Mouse (Mus musculus): ENCODE results near the gene Zzz3.

The Zzz3 gene

GRCm38 (mm10) chr3:152497084-152497483 is 101.8 kb downstream of the Zzz3 start:
- DNase-seq (ENCODE audit: low spot score in 2 of 2): no peak

- DNase-seq (ENCODE audit: low spot score in 2 of 2): no peak
Measured at GRCm38 (mm10) chr3:152497842-152498241, 102.6 kb downstream of the Zzz3 start.

- DNase-seq (ENCODE audit: low spot score in 2 of 2): no peak
Measured at GRCm38 (mm10) chr3:152498968-152499696, 103.9 kb downstream of the Zzz3 start.

- no peak for DNase-seq (ENCODE audit: low spot score in 2 of 2)
Measured at GRCm38 (mm10) chr3:152507900-152508299, 112.6 kb downstream of the Zzz3 start.

- no peak for DNase-seq (ENCODE audit: low spot score in 2 of 2)
Measured at GRCm38 (mm10) chr3:152508419-152508993, 113.2 kb downstream of the Zzz3 start.

- DNase-seq (ENCODE audit: low spot score in 2 of 2): no peak
Measured at GRCm38 (mm10) chr3:152509268-152509667, 114.0 kb downstream of the Zzz3 start.
